Mouse (Mus musculus) heart, postnatal 0 days (tissue): ENCODE results near the gene Josd2.

Source experiments
- CTCF ChIP-seq: IDR thresholded peaks from 2 replicates; pipeline ENCODE4 v1.5.1; 2016; ENCODE audit warnings: antibody characterized with exemption, control low read depth, low read depth
- EP300 ChIP-seq: IDR thresholded peaks from 2 replicates; pipeline ENCODE4 v1.6.1; 2016; ENCODE audit warnings: antibody characterized with exemption, low read depth

DNA sequence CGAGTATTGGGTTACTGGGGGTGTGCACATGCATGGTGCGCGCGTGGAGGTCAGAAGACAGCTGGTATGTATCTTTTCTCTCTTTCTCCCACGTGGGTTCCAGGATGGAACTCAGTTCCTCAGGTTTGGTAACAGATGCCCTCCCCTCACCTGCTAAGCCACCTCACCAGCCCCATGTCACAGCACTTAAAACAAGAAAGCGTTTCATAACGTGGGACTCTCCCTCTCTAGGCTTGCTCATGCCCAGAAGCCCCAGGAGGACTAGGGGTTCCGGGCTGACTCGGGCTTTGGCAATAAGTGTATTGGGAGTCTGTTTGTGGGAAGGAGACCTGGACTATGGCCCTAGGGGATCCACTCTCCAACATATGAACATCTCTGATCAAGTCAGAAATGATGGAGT, 33.7 kb upstream of the Josd2 start:
- TF ChIP-seq CTCF (no peak), EP300 (no peak)
